Mouse (Mus musculus) gastrocnemius, postnatal 10 days (tissue): ENCODE data around the gene Hist1h4c. TPM values are rescaled to one million over a fixed set of nuclear protein-coding genes. Genes with fewer than 3 reads are reported as not detected.
"Not testable (repeated sequence)": the region's sequence is repeated elsewhere in the genome, so short reads cannot be mapped to it uniquely, and the experiment has no call there.

Experiments used
- DNase-seq: peaks from one replicate; pipeline ENCODE4 v3.0.0; 2021; ENCODE audit warnings: mixed read lengths
- total RNA-seq, 2 experiments: library from RNA; stranded (reverse); gene quantifications; 2 replicates each; pipeline ENCODE4 v1.2.3; 2021

Gene Hist1h4c
- total RNA-seq, 2 experiments from 2014 or later, result 153 to 157 TPM

GRCm38 (mm10) chr13:23729192-23729525 is 30.9 kb upstream of the Hist1h4c start:
- no peak for DNase-seq

DNA sequence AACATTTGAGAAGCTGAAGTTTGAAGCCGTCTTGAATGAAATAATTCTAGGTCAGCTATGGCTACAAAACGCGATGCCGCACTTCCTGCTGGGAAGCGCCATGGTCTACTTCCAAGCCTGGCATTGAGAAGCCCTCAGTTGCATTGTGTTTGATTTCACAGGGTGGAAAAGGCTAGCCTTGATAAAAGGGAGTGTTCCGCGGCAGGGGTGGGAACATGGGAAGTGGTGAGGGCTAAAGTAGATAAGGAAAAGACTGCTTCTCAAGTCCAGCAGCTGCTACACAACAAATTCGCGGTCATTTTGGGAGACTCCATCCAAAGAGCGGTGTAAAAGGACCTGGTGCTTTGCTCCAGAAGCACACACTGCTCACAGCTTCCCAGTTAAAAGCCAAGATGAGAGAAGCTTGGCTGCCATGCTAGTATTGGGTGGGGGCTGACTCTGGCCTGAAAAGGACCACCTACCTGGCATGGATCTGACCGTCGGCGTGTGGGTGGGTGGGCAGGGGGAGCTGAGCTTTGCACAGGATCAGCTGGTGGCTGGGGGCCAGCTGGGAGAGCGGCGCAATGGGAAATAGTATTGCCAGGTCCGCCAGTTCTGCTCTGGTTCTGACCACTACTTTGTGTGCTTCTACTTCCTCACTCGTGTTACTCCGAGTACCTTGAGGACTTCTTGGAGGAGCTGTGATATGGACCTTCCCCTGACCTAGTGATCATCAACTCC is 30.4 kb upstream of the Hist1h4c start:
- no peak for DNase-seq

DNA sequence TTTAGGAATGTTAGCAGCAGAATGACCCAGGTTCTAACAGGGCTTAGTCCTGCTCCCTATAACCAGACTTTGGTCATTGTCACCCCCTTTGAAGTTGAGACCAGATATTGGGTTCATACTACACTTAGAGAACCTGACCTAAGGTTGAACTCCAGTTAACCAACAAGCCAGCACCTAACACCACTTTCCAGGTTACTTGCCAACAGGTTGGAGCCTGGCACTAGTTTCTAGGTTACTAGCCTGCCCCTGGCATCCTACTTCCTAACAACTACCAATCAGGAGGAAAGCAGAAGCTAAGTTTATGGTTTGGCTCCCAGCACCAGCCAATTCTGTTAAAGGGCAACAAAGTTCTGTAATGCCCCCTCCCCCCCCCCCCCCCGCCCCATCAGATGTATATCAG is 27.0 kb upstream of the Hist1h4c start:
- DNase-seq, result no peak

DNA sequence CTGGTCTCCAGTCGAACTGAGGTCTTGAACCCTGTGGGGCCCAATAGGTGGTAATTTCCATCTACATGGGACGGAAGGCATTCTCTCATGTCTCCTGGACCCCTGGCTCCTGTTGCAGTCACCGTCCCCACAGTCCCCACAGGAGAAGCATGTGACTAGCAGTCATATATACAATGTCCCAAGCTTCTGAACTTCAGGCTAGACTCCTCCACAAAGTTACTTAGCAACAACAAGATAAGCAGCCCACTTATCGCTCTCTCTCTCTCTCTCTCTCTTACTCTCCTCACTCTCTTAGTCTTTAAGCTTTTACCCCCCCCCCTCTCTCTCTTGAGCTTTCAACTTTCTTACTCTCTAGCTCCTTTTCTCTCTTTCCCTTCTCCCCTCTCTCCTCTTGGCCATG is 26.0 kb upstream of the Hist1h4c start:
- no peak for DNase-seq

GRCm38 (mm10) chr13:23717593-23718245 is 19.5 kb upstream of the Hist1h4c start:
- DNase-seq, result not testable (repeated sequence)

DNA sequence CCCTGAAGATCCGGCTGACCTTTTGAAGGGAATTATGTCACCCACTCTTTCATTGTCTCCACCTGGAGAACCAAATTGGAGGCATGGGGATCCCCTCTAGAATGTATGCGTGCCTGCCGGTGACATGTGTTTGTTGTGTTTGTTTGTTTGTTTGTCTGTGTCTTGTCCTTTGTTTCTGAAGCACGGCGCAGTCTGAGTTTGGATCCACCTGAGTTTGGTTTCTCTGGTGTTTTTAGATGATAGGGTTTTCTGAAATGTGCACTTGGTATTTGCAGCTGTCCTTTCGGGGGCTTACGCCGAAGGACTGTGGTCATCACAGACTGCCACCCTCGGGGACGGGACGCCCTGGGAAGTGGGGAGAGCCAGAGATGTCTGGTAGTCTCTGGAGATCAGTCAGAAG is 18.9 kb upstream of the Hist1h4c start:
- DNase-seq, result no peak

GRCm38 (mm10) chr13:23716261-23717042 is 18.2 kb upstream of the Hist1h4c start:
- no peak for DNase-seq

DNA sequence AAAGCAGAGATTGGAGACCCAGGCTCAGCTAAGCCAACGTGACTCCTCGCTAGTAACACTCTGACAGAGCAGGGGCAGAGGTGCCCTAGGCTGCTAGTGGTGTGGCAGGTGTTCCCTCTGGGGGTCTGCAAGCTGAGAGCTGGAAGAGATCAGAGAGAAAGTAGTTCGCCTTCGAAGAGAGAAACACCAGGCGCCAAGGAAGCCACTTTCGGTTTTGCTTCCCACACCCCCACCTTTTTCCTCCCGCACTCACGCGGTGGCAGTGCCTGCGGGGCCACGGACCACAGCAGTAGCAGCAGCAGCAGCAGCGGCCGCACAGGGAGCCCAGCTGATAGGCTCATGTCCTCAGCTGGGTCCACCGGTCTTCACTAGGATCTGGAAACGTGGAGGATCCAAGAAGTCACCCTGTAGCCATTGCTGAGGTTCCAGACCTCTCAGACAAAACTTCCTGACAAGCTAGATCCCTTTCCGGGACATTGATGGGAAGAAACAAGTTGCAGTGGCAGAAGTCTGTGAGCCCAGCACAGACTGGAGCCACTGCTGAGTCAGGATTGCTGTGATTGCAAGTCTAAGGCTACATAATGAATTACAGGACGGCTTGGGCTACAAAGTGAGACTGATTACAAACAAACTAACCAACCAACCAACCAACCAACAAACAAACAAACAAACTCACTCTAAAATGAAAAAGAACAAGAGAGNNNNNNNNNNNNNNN is 12.3 kb upstream of the Hist1h4c start, which contains the start of gene Hfe:
TSS of gene Hfe (minus strand) at position 481 of the 716 bp plus-strand sequence.
- peak; percentile 42 for DNase-seq

DNA sequence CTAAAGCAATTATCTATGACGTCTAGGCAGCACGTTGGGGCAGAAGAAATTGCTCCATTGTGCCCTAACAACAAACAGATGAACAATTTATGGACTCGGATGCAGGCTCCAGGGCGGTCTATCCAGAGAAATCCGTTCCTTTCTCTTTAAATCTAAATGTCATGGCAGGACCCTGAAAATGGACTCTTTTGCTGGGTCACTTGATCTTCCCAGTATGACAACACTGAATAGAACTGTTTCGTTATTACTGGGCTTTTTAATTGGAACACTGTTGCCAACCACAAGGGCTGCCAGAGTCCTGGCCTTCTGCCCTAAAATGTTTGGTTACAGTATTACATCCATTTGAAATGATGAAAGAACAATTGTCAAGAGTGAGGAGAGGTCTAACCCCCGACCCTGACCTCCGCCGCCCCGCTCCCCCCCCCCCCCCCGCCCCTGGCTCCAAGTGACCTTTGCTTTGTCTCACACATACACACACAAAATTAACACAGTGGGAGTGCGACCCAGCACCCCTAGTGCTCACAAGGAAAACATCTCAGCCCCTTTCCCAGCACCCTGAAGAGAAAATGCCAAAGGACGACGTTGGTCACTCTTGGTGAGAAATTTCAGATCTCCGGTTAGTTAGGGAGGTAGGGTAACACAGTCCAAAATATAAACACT is 11.6 kb upstream of the Hist1h4c start:
- no peak for DNase-seq

GRCm38 (mm10) chr13:23708654-23709053 is 10.4 kb upstream of the Hist1h4c start:
- DNase-seq, result no peak

DNA sequence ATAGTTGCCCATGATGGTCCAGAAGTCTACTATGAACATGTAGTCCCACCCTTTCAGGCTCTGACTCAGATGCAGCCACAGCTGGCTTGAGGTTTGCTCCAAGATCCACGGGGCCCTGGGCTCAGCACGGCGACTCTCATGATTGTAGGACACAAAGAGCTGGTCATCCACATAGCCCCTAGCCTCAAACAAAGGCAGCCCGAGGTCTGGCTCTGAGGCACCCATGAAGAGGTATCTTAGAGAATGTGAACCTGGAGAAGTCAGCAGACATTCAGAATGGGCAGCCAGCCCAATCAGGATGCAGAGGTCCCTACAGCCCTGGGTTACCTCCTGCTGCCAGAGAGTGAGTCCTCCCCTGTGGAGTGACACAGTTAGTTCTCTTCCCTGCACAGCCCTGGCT is 9.8 kb upstream of the Hist1h4c start:
- no peak for DNase-seq

GRCm38 (mm10) chr13:23706771-23707170 is 8.5 kb upstream of the Hist1h4c start:
- DNase-seq, result no peak

DNA sequence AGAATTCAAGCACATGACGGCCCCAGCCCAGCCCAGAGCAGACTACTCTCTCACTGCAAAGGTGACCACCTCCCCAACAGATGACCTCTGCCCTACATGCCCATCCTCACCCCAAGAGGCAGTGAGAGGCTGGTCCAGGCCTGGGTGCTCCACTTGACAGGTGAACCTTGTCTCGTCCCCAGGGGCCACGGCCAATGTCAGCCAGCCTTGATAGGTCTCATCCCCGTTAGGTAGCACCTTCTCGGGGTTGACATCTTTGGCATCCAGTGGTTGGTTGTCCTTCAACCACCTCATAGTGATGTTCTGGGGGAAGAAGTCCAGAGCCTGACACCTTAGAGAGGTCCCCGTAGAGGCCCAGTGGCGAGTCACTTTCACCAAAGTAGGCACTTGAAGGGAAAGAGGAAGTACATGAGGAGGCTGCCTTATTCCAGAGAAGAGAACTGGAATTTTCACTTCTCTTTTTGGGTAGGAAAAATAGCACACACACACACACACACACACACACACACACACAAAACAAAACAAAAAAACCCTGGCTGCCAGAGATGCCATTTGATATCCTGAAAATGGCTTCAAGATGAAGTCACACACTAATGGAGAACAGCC is 7.6 kb upstream of the Hist1h4c start:
- DNase-seq, result no peak

GRCm38 (mm10) chr13:23702801-23703200 is 4.5 kb upstream of the Hist1h4c start:
- not testable (repeated sequence) for DNase-seq

DNA sequence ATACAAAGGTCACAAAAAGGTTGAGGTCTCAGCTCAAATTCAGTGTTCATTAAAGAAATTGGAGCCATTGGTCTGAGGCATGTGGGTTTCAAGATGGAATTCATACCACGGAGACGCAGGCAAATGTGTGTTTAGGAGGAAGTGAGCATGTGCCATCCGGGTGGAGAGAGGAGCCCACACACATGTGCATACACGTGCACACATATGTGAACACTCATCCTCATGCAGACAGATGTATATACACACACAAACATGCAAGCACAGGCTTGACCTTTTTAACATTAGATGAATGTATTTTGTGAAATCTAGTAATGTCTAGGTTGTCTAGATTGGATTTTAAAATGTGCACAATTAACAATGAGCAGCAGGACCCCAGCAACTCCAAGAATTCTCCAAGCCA is 4.0 kb upstream of the Hist1h4c start:
- DNase-seq, result no peak

DNA sequence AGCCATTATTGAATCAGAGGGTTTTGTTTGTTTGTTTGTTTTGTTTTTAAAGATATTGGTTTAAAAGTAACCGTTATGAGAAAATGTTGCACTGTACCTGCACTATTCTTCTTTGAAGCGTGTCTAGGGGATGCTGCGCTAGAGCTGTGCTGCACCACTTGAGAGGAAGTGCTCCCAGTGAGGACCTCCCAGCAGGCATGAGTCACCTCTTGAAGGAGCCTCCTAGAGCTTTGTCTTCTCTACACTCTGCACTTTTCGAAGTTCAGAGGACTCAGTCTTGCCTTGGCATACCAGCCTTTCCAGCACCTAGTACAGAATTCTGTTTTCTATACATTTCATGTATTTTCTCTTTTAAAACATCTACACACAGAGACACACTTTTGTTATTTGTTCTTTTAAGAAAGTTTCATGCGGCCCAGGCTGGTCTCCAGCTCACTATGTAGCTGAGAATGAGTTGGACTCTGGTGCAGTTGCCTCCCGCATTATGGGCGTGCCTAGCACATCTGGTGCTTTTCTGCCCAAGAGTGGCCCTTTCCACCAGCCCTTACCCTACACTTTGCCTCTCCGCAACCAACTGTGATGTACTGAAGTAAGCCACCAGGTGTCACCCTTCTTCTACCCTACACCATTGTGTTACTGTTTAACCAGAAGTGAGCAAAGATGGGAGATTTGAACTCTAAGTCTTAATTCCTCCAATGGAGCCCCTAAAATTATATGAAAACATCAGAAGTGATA is 2.7 kb upstream of the Hist1h4c start:
- peak; percentile 49 for DNase-seq

DNA sequence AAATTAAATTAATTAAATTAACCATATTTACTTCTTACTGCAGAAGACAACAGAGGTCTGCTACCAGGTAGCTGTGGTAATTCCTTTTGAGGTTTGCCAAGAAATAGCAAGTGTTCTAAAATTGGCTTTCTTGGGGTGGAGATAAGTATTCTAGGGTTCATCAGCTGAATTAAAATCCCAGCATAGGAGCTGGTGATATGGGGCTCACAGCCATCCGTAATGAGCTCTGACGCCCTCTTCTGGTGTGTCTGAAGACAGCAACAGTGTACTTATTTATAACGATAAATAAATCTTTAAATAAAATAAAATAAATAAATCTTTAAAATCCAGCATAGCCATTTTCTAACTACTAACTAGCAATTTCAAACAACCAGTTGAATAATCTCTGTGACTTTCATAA is 1.5 kb upstream of the Hist1h4c start:
- DNase-seq, result no peak

DNA sequence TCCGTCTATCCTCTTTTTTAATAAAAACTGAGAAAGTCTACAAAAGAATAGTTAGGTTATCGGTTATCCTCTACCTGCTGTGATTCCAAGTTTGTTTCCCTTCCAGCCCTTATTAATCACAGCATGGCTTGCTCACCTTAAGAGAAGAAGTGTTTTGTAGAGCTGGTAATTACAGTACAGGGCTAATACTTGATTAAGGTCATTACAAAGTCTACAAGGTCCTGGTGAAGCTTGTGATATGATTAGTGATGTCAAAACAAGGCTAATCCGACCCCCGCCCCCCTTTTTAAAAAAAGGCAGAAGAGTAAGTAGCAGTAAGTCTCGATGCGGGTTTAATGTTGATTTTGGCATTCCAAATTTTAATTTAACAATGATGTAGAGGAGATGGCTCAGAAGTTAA is 742 bp upstream of the Hist1h4c start:
- no peak for DNase-seq

GRCm38 (mm10) chr13:23697491-23698299 is 559 bp downstream of the Hist1h4c start:
- no peak for DNase-seq

DNA sequence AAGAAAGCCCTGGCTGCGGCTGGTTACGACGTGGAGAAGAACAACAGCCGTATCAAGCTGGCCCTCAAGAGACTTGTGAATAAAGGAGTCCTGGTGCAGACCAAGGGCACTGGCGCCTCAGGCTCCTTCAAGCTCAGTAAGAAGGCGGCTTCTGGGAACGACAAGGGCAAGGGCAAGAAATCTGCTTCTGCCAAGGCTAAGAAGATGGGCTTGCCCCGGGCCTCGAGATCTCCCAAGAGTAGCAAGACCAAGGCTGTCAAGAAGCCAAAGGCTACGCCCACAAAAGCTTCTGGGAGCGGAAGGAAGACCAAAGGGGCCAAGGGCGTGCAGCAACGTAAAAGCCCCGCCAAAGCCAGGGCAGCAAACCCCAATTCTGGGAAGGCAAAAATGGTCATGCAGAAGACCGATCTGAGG is 2.2 kb downstream of the Hist1h4c start:
- DNase-seq, result no peak
